Mouse (Mus musculus) ES-Bruce4 (cell line): Measurements from ENCODE around the gene Pcsk2.

Experiments used
- CTCF ChIP-seq: IDR thresholded peaks from one replicate; pipeline ENCODE4 v1.8.1; 2011; ENCODE audit warnings: low read depth, low read length
- POLR2A ChIP-seq: IDR thresholded peaks from one replicate; pipeline ENCODE4 v1.8.1; 2011; ENCODE audit warnings: low read length; ENCODE audit not compliant: insufficient read depth

DNA sequence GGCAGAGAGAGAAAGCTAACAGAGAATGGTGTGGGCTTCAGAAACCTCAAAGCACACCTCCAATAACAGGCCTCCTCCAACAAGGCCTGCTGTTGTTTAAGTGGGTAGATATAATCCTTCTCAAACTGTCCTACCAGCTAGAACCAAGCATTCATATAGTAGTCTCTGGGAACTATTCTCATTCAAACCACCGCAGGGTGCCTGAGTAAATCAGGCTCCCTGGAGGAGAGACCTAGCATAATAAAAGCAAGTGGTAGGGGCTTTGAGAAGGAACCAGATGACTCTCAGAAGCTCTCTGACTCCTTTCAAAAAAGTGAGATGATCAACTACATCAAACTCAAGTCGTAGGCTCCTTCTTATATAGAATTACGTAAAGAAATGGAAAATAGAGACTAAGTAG lies 75.0 kb downstream of the Pcsk2 start:
- TF ChIP-seq CTCF (no peak), POLR2A (no peak)
